ENCODE assay signal across 21 mouse cellular contexts in genomic region chr9:63098887-63099286, GRCm38 (mm10). TPM values are rescaled to one million over a fixed set of nuclear protein-coding genes. Genes with fewer than 3 reads are reported as not detected.
DNase-seq lines count a peak whose midpoint lies in the region; ATAC-seq and TF ChIP-seq lines count a peak whose summit lies in the region.
"Had no signal": no experiment of that assay in that cellular context is flagged by ENCODE, and none has a peak within 500 bp of the region (broad histone marks: within the 10 kb centered on the region; RNA-seq: fewer than 3 reads in every experiment).

No protein-coding gene starts in this region.

- H3K9me3 ChIP-seq in liver, embryonic 16.5 days (replicated peaks; ENCODE audit: control insufficient read depth, low read length) = no peaks in the 10 kb centered on the region
- H3K9me3 ChIP-seq in liver, embryonic 11.5 days (ENCODE audit: control insufficient read depth, low read length) = no peaks in the 10 kb centered on the region
- H3K9me3 ChIP-seq in embryonic facial prominence, embryonic 15.5 days (replicated peaks) = no peaks in the 10 kb centered on the region
- H3K9me3 ChIP-seq: forebrain, embryonic 12.5 days had no signal

- TF ChIP-seq CTCF in kidney, adult 2 months (conservative IDR thresholded peaks at IDR 0.05; ENCODE audit: insufficient read depth, insufficient read length, low read depth, low read length) = no peak; the same call in 1 of the 2 replicates

- no peak overlapping the region for H3K27ac ChIP-seq in kidney, adult 2 months (ENCODE audit: insufficient read depth, low read depth, low read length)
- no peak overlapping the region for H3K27ac ChIP-seq in liver, embryonic 16.5 days (ENCODE audit: low read length)
- no peak overlapping the region for H3K27ac ChIP-seq in liver, embryonic 11.5 days (ENCODE audit: low read depth, low read length)
- H3K27ac ChIP-seq in embryonic facial prominence, embryonic 15.5 days (replicated peaks) = 0 out of 2 replicates have a peak overlapping the region, but pooled peaks have one; percentile 29
- H3K27ac ChIP-seq: forebrain, embryonic 12.5 days; hindbrain, embryonic 10.5 days; hindbrain, embryonic 14.5 days had no signal

- H3K9ac ChIP-seq in liver, embryonic 16.5 days (ENCODE audit: low read depth, low read length) = no peak overlapping the region
- no peak overlapping the region for H3K9ac ChIP-seq in liver, embryonic 11.5 days (ENCODE audit: low read depth, low read length)
- no peak overlapping the region for H3K9ac ChIP-seq in embryonic facial prominence, embryonic 15.5 days
- H3K9ac ChIP-seq: forebrain, embryonic 12.5 days; forebrain, postnatal 0 days; heart, embryonic 12.5 days; hindbrain, embryonic 14.5 days had no signal

- no peak overlapping the region for H3K4me2 ChIP-seq in liver, embryonic 16.5 days (ENCODE audit: low read depth, low read length)
- no peak overlapping the region for H3K4me2 ChIP-seq in liver, embryonic 11.5 days
- H3K4me2 ChIP-seq in embryonic facial prominence, embryonic 15.5 days (replicated peaks) = no peak overlapping the region
- H3K4me2 ChIP-seq: forebrain, embryonic 12.5 days; heart, embryonic 12.5 days; hindbrain, embryonic 14.5 days had no signal

- no peak for TF ChIP-seq POLR2A in kidney, adult 2 months (IDR thresholded peaks at IDR 0.05; ENCODE audit: low read depth, low read length)

- H3K27me3 ChIP-seq in kidney, adult 2 months (replicated peaks; ENCODE audit: control insufficient read depth, insufficient read depth, low read length) = no peaks in the 10 kb centered on the region
- no peaks in the 10 kb centered on the region for H3K27me3 ChIP-seq in liver, embryonic 16.5 days (ENCODE audit: control insufficient read depth, insufficient read depth, low read depth, low read length)
- H3K27me3 ChIP-seq in liver, embryonic 11.5 days (replicated peaks; ENCODE audit: control insufficient read depth, insufficient read depth, low read length) = no peaks in the 10 kb centered on the region
- no peaks in the 10 kb centered on the region for H3K27me3 ChIP-seq in embryonic facial prominence, embryonic 15.5 days
- H3K27me3 ChIP-seq: CH12.LX; forebrain, embryonic 12.5 days; heart, embryonic 12.5 days; Patski had no signal

- ATAC-seq in liver, embryonic 16.5 days (ENCODE audit: low read depth) = peak; percentile 70; the same call in 1 of the 2 replicates
- no peak for ATAC-seq in liver, embryonic 11.5 days (replicated peaks; ENCODE audit: low FRiP score)
- no peak for ATAC-seq in embryonic facial prominence, embryonic 15.5 days (ENCODE audit: insufficient number of reproducible peaks, low FRiP score, low TSS enrichment, low read depth)
- ATAC-seq: activated CD4-positive, CD25-positive, alpha-beta regulatory T cell, adult 4 months; forebrain, postnatal 0 days; Patski had no signal

- no peak overlapping the region for H3K4me3 ChIP-seq in kidney, adult 2 months (ENCODE audit: insufficient read depth, low read depth, low read length)
- no peak overlapping the region for H3K4me3 ChIP-seq in liver, embryonic 16.5 days (ENCODE audit: low read depth, low read length)
- H3K4me3 ChIP-seq in liver, embryonic 11.5 days (ENCODE audit: low read depth, low read length) = no peak overlapping the region
- no peak overlapping the region for H3K4me3 ChIP-seq in embryonic facial prominence, embryonic 15.5 days (replicated peaks)
- H3K4me3 ChIP-seq: forebrain, embryonic 12.5 days; heart, embryonic 12.5 days; hindbrain, embryonic 10.5 days had no signal

- H3K36me3 ChIP-seq in kidney, adult 2 months (ENCODE audit: control insufficient read depth, insufficient read depth, low read length) = no peaks in the 10 kb centered on the region
- H3K36me3 ChIP-seq in liver, embryonic 16.5 days (ENCODE audit: control insufficient read depth, insufficient read depth) = no peaks in the 10 kb centered on the region
- H3K36me3 ChIP-seq in liver, embryonic 11.5 days (ENCODE audit: control insufficient read depth, insufficient read depth, low read length) = no peaks in the 10 kb centered on the region
- H3K36me3 ChIP-seq in embryonic facial prominence, embryonic 15.5 days = no peaks in the 10 kb centered on the region
- H3K36me3 ChIP-seq: forebrain, embryonic 12.5 days; heart, embryonic 12.5 days; hindbrain, embryonic 10.5 days had no signal

- peak; percentile 35 for DNase-seq in kidney, adult 2 months
- DNase-seq in kidney, adult 11 months = no peak
- no peak for DNase-seq in liver, embryonic 11.5 days (ENCODE audit: low spot score)
- DNase-seq in adipocyte (ENCODE audit: low spot score) = peak; percentile 39
- DNase-seq: adrenal gland, adult 2 months; adrenal gland, postnatal 25 days; cerebellum, adult 18-20 months; cerebellum, adult 9-11 months; cerebellum, postnatal 36 days; forebrain, postnatal 0 days; gastrocnemius, postnatal 25 days had no signal

- peaks cover 5% of the 10 kb centered on the region for H3K4me1 ChIP-seq in kidney, adult 2 months (ENCODE audit: control insufficient read depth, insufficient read depth, low read length)
- no peaks in the 10 kb centered on the region for H3K4me1 ChIP-seq in liver, embryonic 16.5 days (ENCODE audit: control insufficient read depth, low read depth, low read length)
- no peaks in the 10 kb centered on the region for H3K4me1 ChIP-seq in liver, embryonic 11.5 days (replicated peaks; ENCODE audit: control insufficient read depth, insufficient read depth, low read length)
- H3K4me1 ChIP-seq in embryonic facial prominence, embryonic 15.5 days = peaks cover 18% of the 10 kb centered on the region

- WGBS in kidney, adult 2 months = 65% methylated on average over 4 of the region's 4 CpGs
- 61% methylated on average over 4 of the region's 4 CpGs for WGBS in liver, embryonic 16.5 days (ENCODE audit: insufficient replicate concordance)
- WGBS in liver, embryonic 11.5 days = 76% methylated on average over 4 of the region's 4 CpGs
- WGBS in embryonic facial prominence, embryonic 15.5 days = 73% methylated on average over 4 of the region's 4 CpGs

RNA-seq across cellular contexts. Expression of gene Skor1, which starts 49.9 kb away (rescaled TPM):
- polyA plus RNA-seq in kidney, adult 2 months (2012; rRNA removed) = 0.02 and 0.03 TPM in 2 replicates
- polyA plus RNA-seq in liver, embryonic 16.5 days (2015; fragmentation: Nextera tagmentation; extraction: Ambion mirVana) = not detected in 2 replicates
- not detected in 2 replicates for polyA plus RNA-seq in liver, embryonic 11.5 days (2014; fragmentation: Nextera tagmentation; extraction: Ambion mirVana)
- polyA plus RNA-seq in embryonic facial prominence, embryonic 15.5 days (2015; fragmentation: Nextera tagmentation; extraction: Ambion mirVana) = 0.08 TPM in 1 of 2 replicates, not detected in the other
- polyA plus RNA-seq: activated CD4-positive, CD25-positive, alpha-beta regulatory T cell, adult 4 months; heart, embryonic 12.5 days; heart, embryonic 16.5 days had no signal

Comparison
In these comparisons a context has a peak if more than half of its experiments do, and no peak if none do; other contexts are left out.
1. DNase-seq: peak in kidney, adult 2 months (single experiment) and adipocyte (single experiment); none in kidney, adult 11 months (single experiment) and liver, embryonic 11.5 days (single experiment).